Mouse (Mus musculus) hindbrain, embryonic 10.5 days (tissue): ENCODE results near the gene Agtr1b. TPM values are rescaled to one million over a fixed set of nuclear protein-coding genes. Genes with fewer than 3 reads are reported as not detected.

Source experiments
- DNase-seq: peaks from one replicate; pipeline ENCODE4 v3.0.0-alpha.2; 2017; ENCODE audit warnings: low spot score
- H3K27ac ChIP-seq: fragments of 300-500 bp; sonication (generic); 2 replicates; pipeline ENCODE4 v1.5.1; 2016; ENCODE audit warnings: mild to moderate bottlenecking, moderate library complexity
- H3K27me3 ChIP-seq: fragments of 300-500 bp; sonication (generic); 2 replicates; pipeline ENCODE4 v1.6.1; 2016; ENCODE audit warnings: mild to moderate bottlenecking; ENCODE audit not compliant: poor library complexity, insufficient read depth, severe bottlenecking
- H3K36me3 ChIP-seq: fragments of 300-500 bp; sonication (generic); 2 replicates; pipeline ENCODE4 v1.6.1; 2016; ENCODE audit warnings: mild to moderate bottlenecking, moderate library complexity
- H3K4me1 ChIP-seq: fragments of 300-500 bp; sonication (generic); replicated peaks from 2 replicates; pipeline ENCODE4 v1.6.1; 2016; ENCODE audit warnings: mild to moderate bottlenecking
- H3K4me3 ChIP-seq: fragments of 300-500 bp; sonication (generic); 2 replicates; pipeline ENCODE4 v1.5.1; 2016; ENCODE audit warnings: mild to moderate bottlenecking, moderate library complexity
- H3K9me3 ChIP-seq: fragments of 300-500 bp; sonication (generic); 2 replicates; pipeline ENCODE4 v1.6.1; 2016; ENCODE audit warnings: mild to moderate bottlenecking, moderate library complexity
- WGBS: fragments of 180-500 bp; shearing (Covaris S2); methylation state at CpG from one replicate; pipeline ENCODE4 v1.1.7; 2016; 5-methylcytosine and 5-hydroxymethylcytosine counted together
- polyA plus RNA-seq: library from polyadenylated mRNA; unstranded; fragments of >200 nt; fragmentation: Nextera tagmentation; extraction: Ambion mirVana; gene quantifications from 2 replicates; pipeline ENCODE4 v1.2.1, GENCODE M21; 2016

The Agtr1b gene
- polyA plus RNA-seq, 1 experiment from 2014 or later = not detected

GRCm38 (mm10) chr3:20281796-20282195, 85.2 kb downstream of the Agtr1b start:
- Histone ChIP-seq H3K27me3 (no peaks in the 10 kb centered on the region), H3K36me3 (no peaks in the 10 kb centered on the region), H3K27ac (no peak overlapping the region), H3K4me1 (no peaks in the 10 kb centered on the region), H3K4me3 (no peak overlapping the region), H3K9me3 (no peaks in the 10 kb centered on the region)
- no peak for DNase-seq
- 65% methylated on average over 1 of the region's 1 CpGs for WGBS

GRCm38 (mm10) chr3:20275633-20276032, 91.3 kb downstream of the Agtr1b start, which contains the start of gene Cpb1:
TSS of gene Cpb1 (minus strand) at chr3:20275733.
- no peak for DNase-seq
- 90% methylated on average over 3 of the region's 3 CpGs for WGBS
- no peak within 1 kb of the TSS for H3K27ac ChIP-seq
- no peaks in the 10 kb centered on the region for H3K27me3 ChIP-seq
- no peaks in the 10 kb centered on the region for H3K9me3 ChIP-seq
- H3K36me3 ChIP-seq = no peaks in the 10 kb centered on the region
- H3K4me1 ChIP-seq = no peaks in the 10 kb centered on the region
- no peak within 1 kb of the TSS for H3K4me3 ChIP-seq

Other genes starting within 250 kb of the Agtr1b start
- 28.7 and 36.8 TPM in 2 replicates for gene Gyg, start 211.9 kb downstream of the Agtr1b start, polyA plus RNA-seq
- not detected in 2 replicates for gene Cpa3, start 125.0 kb downstream of the Agtr1b start, polyA plus RNA-seq
- gene Cpb1, start 91.4 kb downstream of the Agtr1b start, polyA plus RNA-seq = 0.10 TPM in 1 of 2 replicates, not detected in the other